Mouse (Mus musculus): ENCODE results near the gene Mfsd13b.

- TF ChIP-seq CTCF (IDR thresholded peaks at IDR 0.05; ENCODE audit: low read depth) (no peak), EP300 (IDR thresholded peaks at IDR 0.05; ENCODE audit: low read depth) (no peak)
These were observed 52.4 kb downstream of the Mfsd13b start for GRCm38 (mm10) chr7:121034701-121035141.

All from heart, postnatal 0 days (tissue).